Mouse (Mus musculus) colon, adult 2 months (tissue): ENCODE data around the gene Dennd6b. TPM values are rescaled to one million over a fixed set of nuclear protein-coding genes. Genes with fewer than 3 reads are reported as not detected.

Source experiments
- polyA plus RNA-seq: library from polyadenylated mRNA; depleted of rRNA; stranded (reverse); fragments of >200 nt; gene quantifications from 2 replicates; pipeline ENCODE4 v1.2.3, GENCODE M21; 2012; rRNA removed

The Dennd6b gene
- polyA plus RNA-seq = 13.8 and 18.4 TPM in 2 replicates

GRCm38 (mm10) chr15:89196313-89196706 lies at the start of gene Dennd6b:
Gene Dennd6b, minus strand, starts transcription at chr15:89196496.

GRCm38 (mm10) chr15:89210915-89211715 lies 14.8 kb upstream of the Dennd6b start, which contains the start of gene Ppp6r2:
Gene Ppp6r2, plus strand, starts transcription at chr15:89211553.

GRCm38 (mm10) chr15:89180571-89181229 lies 15.6 kb downstream of the Dennd6b start, which contains the start of gene Plxnb2:
Gene Plxnb2, minus strand, starts transcription at chr15:89180788.

DNA sequence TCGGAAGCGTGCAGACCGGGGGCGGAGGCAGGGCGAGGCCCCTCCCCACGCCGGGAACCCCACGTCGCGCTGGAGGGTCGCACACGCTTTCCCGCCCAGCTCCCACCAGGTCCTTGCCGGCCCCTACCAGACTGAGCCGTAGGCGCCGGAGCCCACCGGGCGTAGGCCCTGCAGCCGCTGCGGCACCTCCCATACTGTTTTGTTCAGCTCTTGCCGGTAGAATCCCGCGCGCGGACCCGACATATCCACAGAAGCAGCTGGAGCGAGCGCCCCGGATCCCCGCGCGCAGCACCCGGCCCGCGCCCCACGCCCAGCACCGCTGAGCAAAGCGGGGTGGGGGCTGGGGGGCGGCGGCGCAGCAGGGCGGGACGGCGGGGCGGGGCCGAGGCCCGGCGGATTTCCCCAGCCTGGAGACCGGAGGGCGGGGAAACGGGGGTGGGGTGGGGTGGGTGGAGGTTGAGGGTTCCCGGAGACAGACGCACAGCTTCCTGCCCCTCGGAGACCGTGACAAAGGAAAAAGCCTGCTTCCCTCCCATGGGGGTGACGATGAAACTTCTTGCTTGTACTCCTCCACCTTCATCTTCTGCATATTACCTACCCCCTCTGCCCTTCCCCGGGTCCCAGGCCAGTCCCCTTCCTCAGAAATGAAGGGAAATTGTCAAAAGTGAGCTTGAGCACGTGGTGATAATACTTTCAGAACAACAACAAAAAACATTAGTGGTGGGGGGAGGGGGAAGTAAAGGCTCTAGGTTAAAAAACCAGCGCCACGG lies 46.8 kb downstream of the Dennd6b start, which contains the start of gene Mapk11:
Gene Mapk11 (minus strand): TSS at position 358 of the 770 bp plus-strand sequence.

GRCm38 (mm10) chr15:89140659-89141252 lies 55.5 kb downstream of the Dennd6b start, which contains the start of gene Mapk12:
Gene Mapk12, minus strand, starts transcription at chr15:89140703.

Other genes starting within 250 kb of the Dennd6b start
- not detected in 2 replicates for gene Ttll8, start 242.1 kb downstream of the Dennd6b start, polyA plus RNA-seq
- gene Mlc1, start 217.5 kb downstream of the Dennd6b start, polyA plus RNA-seq = not detected in 2 replicates
- gene Mov10l1, start 213.6 kb downstream of the Dennd6b start, polyA plus RNA-seq = not detected in 2 replicates
- gene Panx2, start 136.8 kb downstream of the Dennd6b start, polyA plus RNA-seq = 0.36 and 0.52 TPM in 2 replicates
- 79.8 and 87.2 TPM in 2 replicates for gene Trabd, start 121.4 kb downstream of the Dennd6b start, polyA plus RNA-seq
- 66.7 and 76.7 TPM in 2 replicates for gene Selenoo, start 107.4 kb downstream of the Dennd6b start, polyA plus RNA-seq
- 27.6 and 29.1 TPM in 2 replicates for gene Tubgcp6, start 73.4 kb downstream of the Dennd6b start, polyA plus RNA-seq
- gene Hdac10, start 67.8 kb downstream of the Dennd6b start, polyA plus RNA-seq = 34.5 and 42.0 TPM in 2 replicates
- 4.7 and 4.8 TPM in 2 replicates for gene Mapk12, start 55.8 kb downstream of the Dennd6b start, polyA plus RNA-seq
- 3.1 and 3.6 TPM in 2 replicates for gene Mapk11, start 46.9 kb downstream of the Dennd6b start, polyA plus RNA-seq
- gene Plxnb2, start 15.7 kb downstream of the Dennd6b start, polyA plus RNA-seq = 407 and 411 TPM in 2 replicates
- 241 and 282 TPM in 2 replicates for gene Ppp6r2, start 15.1 kb upstream of the Dennd6b start, polyA plus RNA-seq
- 227 and 272 TPM in 2 replicates for gene Sbf1, start 118.8 kb upstream of the Dennd6b start, polyA plus RNA-seq
- 0.30 and 1.4 TPM in 2 replicates for gene Adm2, start 126.2 kb upstream of the Dennd6b start, polyA plus RNA-seq
- 0.20 TPM in 1 of 2 replicates, not detected in the other for gene Miox, start 137.9 kb upstream of the Dennd6b start, polyA plus RNA-seq
- gene Lmf2, start 159.2 kb upstream of the Dennd6b start, polyA plus RNA-seq = 43.5 and 43.9 TPM in 2 replicates
- gene Ncaph2, start 159.2 kb upstream of the Dennd6b start, polyA plus RNA-seq = 122 and 131 TPM in 2 replicates
- gene Sco2, start 177.3 kb upstream of the Dennd6b start, polyA plus RNA-seq = 52.1 and 55.9 TPM in 2 replicates
- gene Tymp, start 180.5 kb upstream of the Dennd6b start, polyA plus RNA-seq = 8.3 and 8.6 TPM in 2 replicates
- gene Odf3b, start 182.8 kb upstream of the Dennd6b start, polyA plus RNA-seq = 48.4 and 50.3 TPM in 2 replicates
- gene Klhdc7b, start 188.4 kb upstream of the Dennd6b start, polyA plus RNA-seq = 0.27 and 0.44 TPM in 2 replicates
- gene Syce3, start 214.0 kb upstream of the Dennd6b start, polyA plus RNA-seq = 0.37 TPM in 1 of 2 replicates, not detected in the other
- gene Cpt1b, start 229.4 kb upstream of the Dennd6b start, polyA plus RNA-seq = 2.4 and 3.1 TPM in 2 replicates
- 0.54 and 0.65 TPM in 2 replicates for gene C730034F03Rik, start 233.1 kb upstream of the Dennd6b start, polyA plus RNA-seq
- gene Gm44502, start 233.2 kb upstream of the Dennd6b start, polyA plus RNA-seq = 2.7 and 4.2 TPM in 2 replicates
- gene Chkb, start 233.4 kb upstream of the Dennd6b start, polyA plus RNA-seq = 84.7 and 107 TPM in 2 replicates